Mouse (Mus musculus): ENCODE measurements around the gene Ift46.

Ift46 gene

DNA sequence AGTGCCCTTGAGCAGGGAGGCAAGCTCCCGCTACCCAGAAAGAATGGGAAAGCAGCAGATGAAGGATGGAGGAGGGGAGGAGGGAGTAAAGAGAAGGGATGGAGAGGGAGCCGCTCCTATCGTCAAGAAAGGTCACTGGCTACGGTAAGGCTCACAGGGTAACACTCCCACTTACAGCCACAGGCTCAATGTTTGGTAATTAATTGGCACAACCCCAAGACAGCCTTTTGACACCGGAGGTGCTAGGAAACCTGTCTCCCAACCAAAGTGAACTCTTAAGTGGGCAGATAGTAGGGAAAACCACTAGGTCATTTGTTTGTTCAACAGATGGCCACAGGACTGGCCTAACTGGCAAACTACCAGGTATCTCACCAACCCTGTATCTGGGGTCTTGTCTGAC, 39.4 kb downstream of the Ift46 start:
- no peak for DNase-seq (ENCODE audit: low spot score in 2 of 2)

DNA sequence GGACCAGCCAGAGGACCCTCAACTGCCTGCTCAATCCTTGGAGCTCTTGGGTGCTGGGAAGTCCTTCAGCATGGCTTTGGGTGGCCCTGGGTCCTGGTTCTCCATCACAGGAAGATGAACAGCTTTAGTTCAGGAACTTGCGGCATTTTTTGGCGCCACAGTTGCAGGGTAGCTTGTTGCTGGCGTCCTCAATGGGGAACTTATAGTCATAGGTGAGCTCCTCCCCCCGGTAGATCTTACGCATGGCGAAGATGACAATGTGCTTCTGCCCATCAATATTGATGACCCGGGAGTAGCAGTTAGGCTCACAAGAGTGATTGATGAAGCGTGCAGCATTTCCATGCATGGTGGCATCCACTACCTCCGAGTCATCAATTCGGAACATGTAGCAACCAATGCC, 40.1 kb downstream of the Ift46 start:
- DNase-seq (ENCODE audit: low spot score in 2 of 2), result no peak

DNA sequence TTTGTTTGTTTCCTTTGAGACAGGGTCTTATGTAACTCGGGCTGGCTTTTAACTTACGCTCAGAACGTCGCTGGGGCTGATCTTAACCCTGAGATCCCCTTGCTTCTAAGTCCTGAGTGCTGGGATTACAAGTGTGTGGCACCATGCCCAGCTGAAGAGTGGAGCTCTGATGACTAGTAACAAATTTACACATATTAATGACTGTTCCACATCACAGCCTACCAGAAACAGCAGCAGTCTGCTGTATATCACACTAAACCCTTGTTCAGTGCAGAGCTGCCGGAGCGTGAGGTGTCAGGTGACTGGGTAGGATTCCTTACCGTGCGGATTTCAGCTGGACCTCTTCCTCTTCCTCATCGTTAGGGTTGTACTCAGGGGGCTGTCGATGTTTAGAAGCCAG, 42.6 kb downstream of the Ift46 start:
- DNase-seq (ENCODE audit: low spot score in 2 of 2), result no peak

DNA sequence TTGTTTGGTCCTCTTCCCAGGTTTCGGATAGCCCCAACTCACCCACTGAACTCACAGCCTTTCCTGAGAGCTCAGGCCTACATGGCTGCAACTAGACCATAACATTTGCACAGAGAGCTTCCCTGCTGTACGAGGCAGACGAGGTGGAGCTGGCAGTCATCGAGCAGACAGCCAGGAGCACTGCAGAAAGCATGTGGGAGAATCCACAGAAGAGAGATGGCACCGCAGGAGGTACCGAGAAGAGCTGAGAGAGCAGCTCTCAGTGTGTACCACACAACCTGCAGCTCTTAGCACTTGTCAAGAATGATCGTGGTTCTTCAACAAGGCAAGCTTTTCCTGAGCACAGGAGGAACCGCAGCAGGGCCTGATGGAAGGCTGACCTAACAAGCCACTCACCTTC, 46.5 kb downstream of the Ift46 start:
- DNase-seq (ENCODE audit: low spot score in 2 of 2), result no peak

DNA sequence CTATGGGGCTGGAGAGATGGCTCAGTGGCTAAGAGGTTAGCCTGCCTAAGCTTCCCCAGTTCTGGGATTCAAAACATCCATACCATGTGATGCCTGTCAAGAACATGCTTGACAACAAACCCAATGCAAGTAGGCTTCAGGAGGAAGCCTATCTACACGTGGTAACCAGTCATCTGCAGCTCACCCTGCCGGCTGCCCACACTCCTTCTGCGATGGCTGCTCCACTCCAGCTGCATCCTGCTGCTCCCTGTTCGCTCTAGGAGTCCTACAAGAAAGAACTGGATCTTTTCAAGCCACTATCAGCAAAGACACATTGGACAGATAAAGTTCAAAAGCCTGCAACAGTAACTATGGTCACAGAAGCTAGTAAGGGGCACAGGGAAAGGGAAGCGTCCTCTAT, 49.8 kb downstream of the Ift46 start:
- DNase-seq (ENCODE audit: low spot score in 2 of 2), result peak in 1 of 2 experiments; percentile 44

DNA sequence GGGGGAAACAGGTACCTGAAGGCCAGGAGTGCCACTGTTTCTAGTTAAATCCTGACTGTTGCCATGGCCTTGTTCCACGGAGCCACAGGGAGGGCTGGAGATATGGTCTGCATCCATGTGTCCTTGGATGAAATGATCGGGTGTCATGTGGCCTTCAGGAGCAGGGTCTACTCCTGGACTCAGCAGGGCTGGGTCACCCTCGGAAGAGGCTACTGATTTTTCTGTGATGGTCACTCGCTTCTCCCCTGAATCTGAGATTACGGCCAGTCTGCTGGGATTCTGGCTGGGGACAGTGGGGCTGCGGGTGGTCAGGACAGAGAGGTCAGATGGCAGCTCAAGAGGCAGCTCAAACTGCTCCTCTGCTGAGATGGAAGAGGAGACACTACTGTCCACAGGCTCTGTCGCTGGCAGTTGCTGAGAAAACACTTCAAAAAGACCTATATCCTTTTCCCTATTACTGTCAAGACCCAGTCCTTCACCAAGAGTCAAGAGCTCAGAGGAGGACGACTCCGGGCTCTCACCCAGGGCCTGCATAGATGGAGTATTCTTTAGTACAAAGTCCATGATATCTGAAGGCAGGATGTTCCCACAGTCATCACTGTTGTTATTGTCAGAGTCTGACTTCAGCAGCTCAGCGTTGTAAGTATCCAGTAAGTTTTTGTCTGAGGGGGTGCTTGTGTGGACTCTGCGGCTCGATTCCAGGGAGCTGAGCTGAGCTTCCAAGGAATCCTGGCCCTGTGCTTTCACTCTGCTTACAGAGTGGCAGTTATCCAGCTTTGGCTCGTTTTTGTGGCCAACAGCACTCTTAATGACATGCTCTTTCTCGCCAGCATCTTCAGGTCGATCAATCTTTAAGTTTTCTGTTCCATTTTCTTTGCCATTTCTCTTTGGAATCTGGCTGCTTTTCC, 52.5 kb downstream of the Ift46 start:
- DNase-seq (ENCODE audit: low spot score in 2 of 2), result no peak

- DNase-seq (ENCODE audit: low spot score in 2 of 2), result no peak
Measured at GRCm38 (mm10) chr9:44826660-44827059, 59.0 kb downstream of the Ift46 start.

DNA sequence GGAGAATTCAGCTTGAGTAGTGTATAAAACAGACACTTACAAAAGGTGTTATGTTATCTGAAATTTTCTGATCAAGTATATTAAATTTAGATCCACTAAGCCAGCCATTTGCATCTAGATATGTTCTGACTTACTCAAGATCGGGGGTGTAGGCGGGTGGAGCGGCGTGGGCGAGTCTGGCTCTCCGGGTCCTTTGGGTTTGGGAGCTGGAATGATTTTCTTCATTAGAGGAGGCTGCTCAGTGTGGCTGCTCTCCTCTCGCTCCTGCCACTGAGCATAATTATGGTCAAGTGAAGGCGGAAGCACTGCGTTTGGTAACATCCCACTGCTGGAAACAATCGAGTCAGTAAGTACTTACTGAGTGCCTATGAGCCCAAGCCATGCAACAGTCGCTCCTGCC, 61.2 kb downstream of the Ift46 start:
- DNase-seq (ENCODE audit: low spot score in 2 of 2), result peak in 1 of 2 experiments; percentile 29

DNA sequence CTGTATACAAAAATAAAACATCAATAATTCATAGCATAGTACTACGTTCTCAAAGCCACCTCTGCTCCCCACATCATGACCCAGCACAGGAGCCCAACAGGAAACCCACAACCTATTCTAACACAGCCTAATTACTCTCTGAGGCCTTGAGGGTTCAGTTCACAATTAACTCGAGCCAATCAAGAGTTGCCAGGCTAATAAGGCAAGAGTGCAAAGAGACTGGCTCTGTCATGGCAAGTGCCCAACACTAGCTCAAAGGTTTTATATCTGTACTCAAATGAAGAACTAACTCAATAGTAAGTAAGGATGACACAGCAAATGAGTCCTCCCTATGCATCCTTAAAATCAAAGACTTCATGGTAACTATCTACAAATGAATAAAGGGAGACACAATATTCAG, 62.8 kb downstream of the Ift46 start:
- DNase-seq (ENCODE audit: low spot score in 2 of 2), result no peak

DNA sequence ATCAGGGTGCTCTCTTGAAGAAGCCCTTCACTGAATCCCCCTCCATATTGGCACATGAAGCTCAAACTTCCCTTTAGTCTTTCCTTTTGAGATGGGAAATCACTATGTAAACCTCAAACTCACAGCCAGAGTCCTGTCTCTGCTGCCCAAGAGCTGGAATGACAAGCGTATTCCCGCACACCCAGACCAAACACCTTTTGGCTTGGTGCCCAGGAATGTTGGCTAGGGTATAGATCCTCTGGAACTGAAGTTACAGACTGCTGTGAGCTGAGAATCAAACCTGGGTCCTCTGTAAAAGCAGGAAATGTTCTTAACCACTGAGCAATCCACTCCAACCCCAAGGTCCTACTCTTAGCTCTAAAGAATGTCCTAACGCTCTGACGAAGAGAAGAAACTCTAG, 64.6 kb downstream of the Ift46 start:
- DNase-seq (ENCODE audit: low spot score in 2 of 2), result no peak

DNA sequence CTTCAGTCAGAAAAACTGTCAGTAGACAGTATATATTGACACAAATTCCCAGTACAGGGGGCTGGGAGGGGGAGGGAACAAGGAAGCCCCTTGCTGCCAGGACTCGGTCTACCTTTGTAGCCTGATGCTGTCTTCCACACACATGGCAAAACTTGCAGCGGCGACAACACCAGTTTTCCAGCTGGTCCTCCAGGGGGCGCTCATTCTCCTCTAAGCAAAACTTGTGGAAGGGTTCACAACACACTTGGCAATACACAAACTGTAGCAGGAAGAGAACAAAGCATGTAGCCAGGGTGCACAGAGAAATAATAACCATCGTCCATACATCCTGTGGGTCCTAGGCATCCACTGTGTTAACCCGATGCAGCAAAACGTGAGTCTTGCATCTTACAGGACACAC, 68.7 kb downstream of the Ift46 start:
- DNase-seq (ENCODE audit: low spot score in 2 of 2), result peak; percentile 72 to 75

- DNase-seq (ENCODE audit: low spot score in 2 of 2), result no peak
Measured at GRCm38 (mm10) chr9:44841241-44841640, 73.5 kb downstream of the Ift46 start.
